Mouse (Mus musculus) cerebellum, postnatal 25 days (tissue): ENCODE results near the gene Slc5a5.

ENCODE experiments used
- DNase-seq, 2 experiments: peaks; one replicate each; pipeline ENCODE4 v3.0.0; 2021; ENCODE audit warnings: mixed read lengths in 2 of 2

The Slc5a5 gene

GRCm38 (mm10) chr8:70900872-70901387, 8.4 kb upstream of the Slc5a5 start:
- no peak for DNase-seq

- DNase-seq: no peak
Measured at GRCm38 (mm10) chr8:70899226-70899625, 6.7 kb upstream of the Slc5a5 start.

- DNase-seq: peak in 1 of 2 experiments; percentile 15
Measured at GRCm38 (mm10) chr8:70898661-70899198, 6.2 kb upstream of the Slc5a5 start.

- peak; percentile 93 to 95 for DNase-seq
Measured at GRCm38 (mm10) chr8:70897681-70898413, 5.3 kb upstream of the Slc5a5 start.

- DNase-seq: peak; percentile 95
Measured at GRCm38 (mm10) chr8:70897021-70897680, 4.6 kb upstream of the Slc5a5 start, which contains the start of gene Rpl18a. Rpl18a (minus strand) TSS chr8:70897412.

- DNase-seq: peak in 1 of 2 experiments; percentile 33
Measured at GRCm38 (mm10) chr8:70896316-70897020, 3.9 kb upstream of the Slc5a5 start.

GRCm38 (mm10) chr8:70895571-70896259, 3.2 kb upstream of the Slc5a5 start:
- DNase-seq: peak in 1 of 2 experiments; percentile 9

- DNase-seq: no peak
Measured at GRCm38 (mm10) chr8:70894771-70895545, 2.4 kb upstream of the Slc5a5 start.

GRCm38 (mm10) chr8:70894385-70894720, 1.8 kb upstream of the Slc5a5 start:
- DNase-seq: no peak

- peak; percentile 74 to 84 for DNase-seq
Measured at GRCm38 (mm10) chr8:70893656-70894384, 1.3 kb upstream of the Slc5a5 start.

GRCm38 (mm10) chr8:70892896-70893655, 519 bp upstream of the Slc5a5 start:
- DNase-seq: peak in 1 of 2 experiments; percentile 16

GRCm38 (mm10) chr8:70891356-70891755, 1.2 kb downstream of the Slc5a5 start:
- DNase-seq: peak in 1 of 2 experiments; percentile 50

- peak in 1 of 2 experiments; percentile 17 for DNase-seq
Measured at GRCm38 (mm10) chr8:70890656-70891055, 1.9 kb downstream of the Slc5a5 start.

GRCm38 (mm10) chr8:70887669-70888068, 4.9 kb downstream of the Slc5a5 start:
- peak in 1 of 2 experiments; percentile 50 for DNase-seq

- peak in 1 of 2 experiments; percentile 6 for DNase-seq
Measured at GRCm38 (mm10) chr8:70885612-70886011, 6.9 kb downstream of the Slc5a5 start.

- DNase-seq: no peak
Measured at GRCm38 (mm10) chr8:70884683-70885082, 7.9 kb downstream of the Slc5a5 start.

GRCm38 (mm10) chr8:70884186-70884585, 8.4 kb downstream of the Slc5a5 start:
- DNase-seq: peak; percentile 59 to 67

- peak; percentile 60 to 70 for DNase-seq
Measured at GRCm38 (mm10) chr8:70880546-70880945, 12.0 kb downstream of the Slc5a5 start.

- peak; percentile 97 to 98 for DNase-seq
Measured at GRCm38 (mm10) chr8:70880126-70880525, 12.4 kb downstream of the Slc5a5 start.

GRCm38 (mm10) chr8:70879500-70879899, 13.1 kb downstream of the Slc5a5 start:
- peak in 1 of 2 experiments; percentile 69 for DNase-seq
